Mouse (Mus musculus) lung, adult 2 months (tissue): Measurements from ENCODE around the gene Tspan3.

Experiments
- CTCF ChIP-seq: fragments of 200-500 bp; IDR thresholded peaks from 2 replicates; pipeline ENCODE4 v1.5.1; 2011; ENCODE audit warnings: mild to moderate bottlenecking, low read length, control low read depth; ENCODE audit not compliant: insufficient read depth
- POLR2A ChIP-seq: fragments of 200-500 bp; IDR thresholded peaks from 2 replicates; pipeline ENCODE4 v1.6.1; 2011; ENCODE audit warnings: low read depth, mild to moderate bottlenecking, control low read depth, low read length, borderline replicate concordance; ENCODE audit errors: extremely low read depth

- TF ChIP-seq POLR2A: no peak
- TF ChIP-seq CTCF: no peak
These were observed 35.3 kb downstream of the Tspan3 start for GRCm38 (mm10) chr9:56129951-56130350.
